Mouse (Mus musculus): ENCODE results near the gene Sapcd1. TPM values are rescaled to one million over a fixed set of nuclear protein-coding genes. Genes with fewer than 3 reads are reported as not detected.

Sapcd1 gene
- polyA plus RNA-seq (2012; rRNA removed) = 0.69 and 0.77 TPM in 2 replicates

GRCm38 (mm10) chr17:35027277-35028068, at the start of gene Sapcd1:
Gene Sapcd1 (minus strand): TSS chr17:35028016.
- no peak for DNase-seq
- TF ChIP-seq CTCF (conservative IDR thresholded peaks at IDR 0.05; ENCODE audit: insufficient read depth, insufficient read length, low read depth, low read length) (no peak), POLR2A (IDR thresholded peaks at IDR 0.05; ENCODE audit: low read depth, low read length) (no peak)
- Histone ChIP-seq H3K4me3 (ENCODE audit: insufficient read depth, low read depth, low read length) (no peak within 1 kb of the TSS), H3K27me3 (replicated peaks; ENCODE audit: control insufficient read depth, insufficient read depth, low read length) (no peaks in the 10 kb centered on the region), H3K4me1 (ENCODE audit: control insufficient read depth, insufficient read depth, low read length) (no peaks in the 10 kb centered on the region), H3K36me3 (ENCODE audit: control insufficient read depth, insufficient read depth, low read length) (no peaks in the 10 kb centered on the region), H3K27ac (ENCODE audit: insufficient read depth, low read depth, low read length) (no peak within 1 kb of the TSS)
- WGBS = 62% methylated on average over 13 of the region's 13 CpGs

DNA sequence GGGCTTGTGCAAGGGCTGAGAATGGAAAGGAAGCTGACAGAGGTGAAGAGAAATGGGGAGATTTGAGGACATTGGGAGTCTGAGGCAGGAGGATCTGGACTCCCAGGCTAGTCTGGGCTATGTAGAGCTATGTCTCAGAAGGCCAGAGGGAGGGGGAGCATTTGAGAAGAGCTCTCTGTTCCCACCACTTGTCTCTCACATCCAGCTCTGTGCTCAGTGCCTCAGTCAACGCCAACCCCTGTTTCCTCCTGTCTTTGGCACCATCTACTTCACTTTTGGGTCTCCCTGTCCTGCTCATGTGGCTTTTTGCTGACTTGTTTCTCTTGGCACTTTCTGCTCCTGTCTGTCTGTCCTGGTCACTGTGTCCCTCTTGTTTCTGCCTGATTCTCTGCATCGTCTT, 49.5 kb upstream of the Sapcd1 start:
- DNase-seq = no peak

DNA sequence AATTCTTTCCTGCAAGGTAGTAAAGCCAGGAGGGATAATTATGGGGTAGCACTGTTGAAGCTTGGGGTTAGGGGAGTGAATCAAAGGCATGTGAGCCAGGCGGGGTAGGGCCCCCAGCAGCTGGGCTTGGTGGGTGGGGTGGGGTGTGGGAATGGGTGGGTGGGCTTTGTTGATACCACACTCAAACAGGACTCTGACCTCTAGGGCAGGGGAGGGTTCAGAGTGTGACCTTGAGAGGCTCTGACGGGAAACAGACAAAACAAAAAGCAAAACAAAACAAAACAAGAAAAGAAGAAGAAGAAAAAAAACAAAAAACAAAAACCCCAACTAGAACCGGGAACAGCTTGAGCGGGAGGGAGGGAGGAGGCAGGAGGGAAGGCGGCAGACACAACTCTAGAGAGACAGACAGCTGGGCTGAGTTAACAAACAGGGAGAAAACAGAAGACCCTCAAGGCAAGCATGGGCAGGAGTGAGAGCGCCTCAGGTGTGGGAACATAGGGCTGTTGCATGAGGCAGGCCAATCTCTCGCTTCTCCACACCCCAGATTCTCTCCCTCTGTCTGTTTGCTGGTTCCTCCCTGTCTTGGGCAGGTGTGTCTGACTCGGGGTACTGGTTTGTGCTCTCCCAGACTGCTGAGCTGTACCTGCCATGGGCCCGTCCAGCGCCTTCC, 48.8 kb upstream of the Sapcd1 start, which contains the start of gene Ly6g6e:
Gene Ly6g6e, plus strand, starts transcription at position 396 of the 670 bp plus-strand sequence.
- no peaks in the 10 kb centered on the region for H3K27me3 ChIP-seq (replicated peaks; ENCODE audit: control insufficient read depth, insufficient read depth, low read length)
- H3K4me3 ChIP-seq (ENCODE audit: insufficient read depth, low read depth, low read length) = peak within 1 kb of the TSS; percentile 66
- no peak for DNase-seq
- TF ChIP-seq CTCF (conservative IDR thresholded peaks at IDR 0.05; ENCODE audit: insufficient read depth, insufficient read length, low read depth, low read length) (no peak), POLR2A (IDR thresholded peaks at IDR 0.05; ENCODE audit: low read depth, low read length) (no peak)
- H3K27ac ChIP-seq (ENCODE audit: insufficient read depth, low read depth, low read length) = peak within 1 kb of the TSS; percentile 81
- WGBS = 50% methylated on average over 10 of the region's 10 CpGs
- peaks cover 10% of the 10 kb centered on the region; the same call in 1 of the 2 replicates for H3K4me1 ChIP-seq (ENCODE audit: control insufficient read depth, insufficient read depth, low read length)
- no peaks in the 10 kb centered on the region for H3K36me3 ChIP-seq (ENCODE audit: control insufficient read depth, insufficient read depth, low read length)

More for the DNA sequence above, 49.5 kb upstream of the Sapcd1 start:
- TF ChIP-seq CTCF (conservative IDR thresholded peaks at IDR 0.05; ENCODE audit: insufficient read depth, insufficient read length, low read depth, low read length) (no peak), POLR2A (IDR thresholded peaks at IDR 0.05; ENCODE audit: low read depth, low read length) (no peak)
- H3K27me3 ChIP-seq (replicated peaks; ENCODE audit: control insufficient read depth, insufficient read depth, low read length) = no peaks in the 10 kb centered on the region
- peak overlapping the region; percentile 81 for H3K27ac ChIP-seq (ENCODE audit: insufficient read depth, low read depth, low read length)
- peak overlapping the region; percentile 66 for H3K4me3 ChIP-seq (ENCODE audit: insufficient read depth, low read depth, low read length)
- H3K4me1 ChIP-seq (ENCODE audit: control insufficient read depth, insufficient read depth, low read length) = peaks cover 10% of the 10 kb centered on the region; the same call in 1 of the 2 replicates
- no peaks in the 10 kb centered on the region for H3K36me3 ChIP-seq (ENCODE audit: control insufficient read depth, insufficient read depth, low read length)
- WGBS = 21% methylated on average over 2 of the region's 2 CpGs

- H3K27ac ChIP-seq (ENCODE audit: insufficient read depth, low read depth, low read length) = no peak overlapping the region
- H3K4me1 ChIP-seq (ENCODE audit: control insufficient read depth, insufficient read depth, low read length) = peaks cover 10% of the 10 kb centered on the region; the same call in 1 of the 2 replicates
- no peaks in the 10 kb centered on the region for H3K27me3 ChIP-seq (replicated peaks; ENCODE audit: control insufficient read depth, insufficient read depth, low read length)
- no peaks in the 10 kb centered on the region for H3K36me3 ChIP-seq (ENCODE audit: control insufficient read depth, insufficient read depth, low read length)
- TF ChIP-seq CTCF (conservative IDR thresholded peaks at IDR 0.05; ENCODE audit: insufficient read depth, insufficient read length, low read depth, low read length) (no peak), POLR2A (IDR thresholded peaks at IDR 0.05; ENCODE audit: low read depth, low read length) (no peak)
- 56% methylated on average over 17 of the region's 17 CpGs for WGBS
- DNase-seq = no peak
- no peak overlapping the region for H3K4me3 ChIP-seq (ENCODE audit: insufficient read depth, low read depth, low read length)
Measured at GRCm38 (mm10) chr17:35074097-35074496, 46.3 kb upstream of the Sapcd1 start.

DNA sequence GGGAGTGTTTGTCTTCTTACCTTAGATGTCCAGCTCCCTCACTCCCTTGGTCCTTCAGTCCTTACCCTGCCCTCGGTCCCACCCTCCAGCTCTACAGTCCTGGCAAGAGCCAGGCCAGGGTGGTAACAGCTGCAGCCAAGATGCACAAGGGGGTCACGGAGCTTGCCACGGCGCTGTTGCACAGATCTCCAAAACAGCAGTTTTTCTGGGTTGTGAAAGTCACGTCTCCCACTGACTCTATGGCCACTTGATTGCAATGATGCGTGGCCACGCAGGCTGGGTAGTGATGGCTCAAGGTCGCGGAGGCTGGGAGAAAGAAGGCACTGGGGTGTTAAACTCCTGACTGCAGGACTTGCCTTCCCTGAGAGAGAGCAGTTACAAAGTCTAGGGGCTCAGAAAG, 43.6 kb upstream of the Sapcd1 start:
- 54% methylated on average over 9 of the region's 9 CpGs for WGBS
- DNase-seq = peak; percentile 29
- Histone ChIP-seq H3K4me1 (ENCODE audit: control insufficient read depth, insufficient read depth, low read length) (no peaks in the 10 kb centered on the region), H3K27ac (ENCODE audit: insufficient read depth, low read depth, low read length) (no peak overlapping the region), H3K4me3 (ENCODE audit: insufficient read depth, low read depth, low read length) (no peak overlapping the region), H3K36me3 (ENCODE audit: control insufficient read depth, insufficient read depth, low read length) (no peaks in the 10 kb centered on the region), H3K27me3 (replicated peaks; ENCODE audit: control insufficient read depth, insufficient read depth, low read length) (no peaks in the 10 kb centered on the region)
- TF ChIP-seq POLR2A (IDR thresholded peaks at IDR 0.05; ENCODE audit: low read depth, low read length) = no peak
- no peak for TF ChIP-seq CTCF (conservative IDR thresholded peaks at IDR 0.05; ENCODE audit: insufficient read depth, insufficient read length, low read depth, low read length)

GRCm38 (mm10) chr17:35070556-35071229, 42.9 kb upstream of the Sapcd1 start:
- no peak for DNase-seq
- H3K27ac ChIP-seq (ENCODE audit: insufficient read depth, low read depth, low read length) = no peak overlapping the region
- 67% methylated on average over 6 of the region's 6 CpGs for WGBS
- no peaks in the 10 kb centered on the region for H3K36me3 ChIP-seq (ENCODE audit: control insufficient read depth, insufficient read depth, low read length)
- TF ChIP-seq CTCF (conservative IDR thresholded peaks at IDR 0.05; ENCODE audit: insufficient read depth, insufficient read length, low read depth, low read length) (no peak; the same call in 1 of the 2 replicates), POLR2A (IDR thresholded peaks at IDR 0.05; ENCODE audit: low read depth, low read length) (no peak)
- H3K27me3 ChIP-seq (replicated peaks; ENCODE audit: control insufficient read depth, insufficient read depth, low read length) = no peaks in the 10 kb centered on the region
- H3K4me1 ChIP-seq (ENCODE audit: control insufficient read depth, insufficient read depth, low read length) = no peaks in the 10 kb centered on the region
- no peak overlapping the region for H3K4me3 ChIP-seq (ENCODE audit: insufficient read depth, low read depth, low read length)

Measured in kidney, adult 2 months (tissue).